Mouse (Mus musculus) urinary bladder, postnatal 4 days (tissue): Measurements from ENCODE around the gene Rabgap1l.

Source experiments
- DNase-seq, 2 experiments: peaks; one replicate each; pipeline ENCODE4 v3.0.0; 2021 to 2022; ENCODE audit warnings: low spot score in 2 of 2

Gene Rabgap1l

GRCm38 (mm10) chr1:160787926-160788325 is 5.1 kb downstream of the Rabgap1l start:
- no peak for DNase-seq

DNA sequence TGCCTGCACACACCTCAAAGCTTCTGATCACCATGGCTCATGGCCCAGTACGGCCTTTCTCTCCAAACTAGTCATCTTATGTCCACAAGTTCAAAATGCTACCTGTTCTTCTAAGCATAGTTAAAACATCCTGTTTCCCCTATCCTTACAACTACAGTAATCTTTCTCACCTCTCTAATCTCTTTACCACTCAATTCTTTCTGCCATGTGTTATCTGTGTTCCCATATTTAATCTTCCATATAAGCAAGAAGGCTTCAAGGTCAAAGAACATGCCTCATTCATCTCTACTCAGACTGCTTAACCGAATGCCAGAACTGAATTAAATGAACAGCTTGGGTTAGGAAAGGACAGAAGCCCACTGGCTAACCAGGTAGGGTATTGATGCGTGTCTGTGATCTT is 5.8 kb downstream of the Rabgap1l start:
- no peak for DNase-seq

DNA sequence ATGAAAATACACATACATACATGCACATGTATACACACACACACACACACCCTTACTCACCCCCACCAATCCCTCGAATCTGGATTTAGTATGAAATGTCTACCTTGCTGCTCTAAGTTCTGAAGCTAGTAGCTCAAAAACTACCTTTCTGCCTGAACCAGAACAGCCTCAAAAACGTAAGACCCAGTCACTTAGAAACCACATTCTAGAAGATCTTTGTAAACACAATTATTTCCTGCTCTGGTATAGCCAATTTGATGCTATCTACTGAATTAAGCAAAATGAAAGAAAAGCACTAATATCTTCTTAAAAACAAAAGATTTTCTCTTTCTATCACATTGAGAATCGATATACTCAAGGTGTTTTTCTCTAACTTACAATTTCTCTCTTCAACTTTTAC is 6.4 kb downstream of the Rabgap1l start:
- DNase-seq = no peak

DNA sequence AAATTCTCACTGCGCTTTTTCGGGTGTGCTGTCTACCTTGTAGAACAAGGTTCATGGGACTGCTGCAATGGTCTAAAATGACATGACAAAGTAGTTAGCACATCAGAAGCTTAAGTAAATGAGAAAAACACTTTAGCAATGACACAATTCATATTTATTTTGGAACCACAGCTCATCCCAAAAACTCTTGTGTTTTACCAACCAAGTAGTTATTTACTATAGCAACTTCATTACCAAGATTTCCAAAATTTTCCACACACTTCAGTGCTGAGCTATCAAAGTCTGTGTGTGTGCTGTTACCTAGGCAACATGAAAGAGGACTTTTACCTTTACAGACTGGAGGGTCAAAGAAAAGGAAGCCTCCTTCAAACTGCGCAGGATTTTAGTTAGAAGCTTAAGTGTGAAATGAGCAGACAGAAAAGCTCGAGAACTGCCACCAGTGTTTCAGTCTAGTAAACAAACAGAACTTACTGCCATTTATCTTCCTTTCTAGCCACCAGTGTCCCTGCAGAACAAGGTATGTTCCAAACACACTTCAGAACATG is 7.3 kb downstream of the Rabgap1l start:
- DNase-seq = no peak

DNA sequence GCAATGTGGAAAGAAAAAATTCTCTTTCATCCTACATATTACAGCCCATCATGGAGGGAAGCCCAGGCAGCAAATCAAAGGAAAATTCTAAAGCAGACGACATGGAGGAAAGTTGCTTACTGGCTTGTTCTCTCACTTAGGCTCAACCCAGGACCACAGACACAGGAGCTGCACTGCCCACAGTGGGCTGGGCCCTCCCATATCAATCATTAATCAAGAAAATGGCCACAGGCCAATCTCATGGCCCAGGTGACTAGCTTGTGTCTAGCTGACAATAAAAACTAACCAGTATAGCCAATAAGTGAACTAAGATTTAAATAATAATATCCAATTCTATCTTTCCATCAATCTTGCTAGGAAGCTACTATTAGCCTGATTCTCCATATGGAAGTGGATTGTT is 8.9 kb downstream of the Rabgap1l start:
- no peak for DNase-seq

DNA sequence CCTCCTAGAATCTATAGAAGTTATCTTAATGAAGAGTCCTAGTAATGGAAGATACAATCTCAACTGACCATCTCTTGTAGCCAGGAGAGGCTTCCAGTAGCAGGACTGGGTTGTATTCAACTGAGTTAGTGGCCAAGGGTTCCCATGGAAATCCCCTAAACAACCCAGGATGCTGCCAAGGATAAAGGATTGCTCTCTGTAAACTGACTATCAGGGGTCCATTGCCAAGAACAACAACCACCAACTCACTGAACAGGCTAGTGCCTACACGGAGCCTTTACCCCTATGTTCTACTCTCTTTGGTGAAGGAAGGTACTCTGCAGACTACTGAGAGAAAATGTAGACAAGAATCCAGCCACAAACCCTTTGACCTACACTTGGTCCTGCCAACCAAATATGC is 18.8 kb downstream of the Rabgap1l start:
- DNase-seq = no peak

DNA sequence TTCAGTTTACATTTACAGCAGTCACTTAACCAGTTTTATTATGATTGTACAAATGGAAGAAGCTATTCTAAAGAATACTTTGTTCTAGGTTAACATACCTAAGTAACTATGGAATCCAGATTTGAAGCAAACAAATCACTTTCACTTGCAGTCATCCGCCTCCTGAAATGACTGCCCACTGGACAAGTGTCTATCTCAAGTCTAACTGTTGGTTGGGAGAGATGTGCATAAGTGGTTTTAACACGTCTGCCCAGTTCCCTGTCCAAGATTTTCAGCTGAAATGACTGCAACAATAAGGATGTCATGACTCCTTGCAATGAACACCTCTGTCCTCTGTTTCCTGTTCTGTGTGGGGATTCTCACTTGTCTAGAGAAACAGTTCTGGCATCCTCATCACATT is 27.4 kb downstream of the Rabgap1l start:
- DNase-seq = no peak

DNA sequence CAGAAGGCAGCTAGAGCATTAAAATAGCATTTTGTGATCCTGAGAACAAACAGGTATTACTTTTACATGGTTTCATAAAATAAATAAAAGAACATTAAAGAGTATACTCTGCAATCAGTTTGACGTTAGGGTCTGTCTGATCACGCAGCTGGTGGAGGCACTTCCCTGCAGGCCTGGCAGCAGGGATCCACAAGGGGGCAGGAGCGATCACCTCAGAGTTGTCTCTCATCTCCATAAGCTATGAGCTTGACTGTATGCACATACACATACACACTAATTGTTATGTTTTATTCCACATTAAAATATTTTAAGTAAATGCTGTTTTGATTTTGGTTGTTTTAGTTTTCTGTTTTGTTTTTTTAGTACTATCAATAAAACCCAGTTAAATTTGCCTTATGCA is 34.8 kb downstream of the Rabgap1l start:
- no peak for DNase-seq

GRCm38 (mm10) chr1:160755359-160755758 is 37.7 kb downstream of the Rabgap1l start:
- no peak for DNase-seq

DNA sequence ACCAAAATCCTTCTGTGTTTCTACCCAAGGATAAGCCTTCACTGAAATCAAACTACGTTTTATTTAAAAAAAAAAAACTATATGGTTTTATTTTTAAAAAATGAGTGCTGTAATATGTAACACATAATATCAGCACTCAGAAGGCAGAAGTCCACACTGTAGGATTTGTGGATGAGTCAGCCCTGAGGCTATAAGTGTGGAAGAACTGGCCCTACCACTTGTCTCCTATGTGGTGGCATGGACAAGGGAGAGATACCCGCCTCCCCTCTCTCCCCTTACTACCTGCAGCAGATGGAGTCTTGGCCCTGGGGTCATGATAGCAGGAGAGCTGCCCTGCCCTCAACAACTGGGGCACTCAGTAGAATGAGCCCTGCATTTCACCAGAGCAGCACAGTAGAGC is 42.4 kb downstream of the Rabgap1l start:
- DNase-seq = no peak

DNA sequence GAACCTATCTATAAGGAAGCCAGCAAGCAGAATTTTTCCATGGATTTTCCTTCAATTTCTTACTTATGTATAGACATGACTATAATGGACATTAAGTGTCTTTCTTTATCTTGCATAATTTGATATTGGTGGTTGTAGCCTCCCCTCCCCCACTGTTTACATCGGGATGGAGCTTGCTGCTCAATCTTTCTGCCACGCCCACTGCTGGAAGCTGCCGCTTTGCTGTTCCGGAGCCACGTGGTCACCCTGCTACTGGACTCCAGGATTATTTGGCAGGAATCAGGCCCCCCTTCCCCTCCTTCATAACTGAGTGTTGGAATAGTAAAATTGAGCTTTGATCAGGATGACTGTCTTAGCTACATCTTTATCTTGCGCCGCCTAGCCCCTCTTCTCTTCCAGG is 46.2 kb downstream of the Rabgap1l start:
- no peak for DNase-seq

DNA sequence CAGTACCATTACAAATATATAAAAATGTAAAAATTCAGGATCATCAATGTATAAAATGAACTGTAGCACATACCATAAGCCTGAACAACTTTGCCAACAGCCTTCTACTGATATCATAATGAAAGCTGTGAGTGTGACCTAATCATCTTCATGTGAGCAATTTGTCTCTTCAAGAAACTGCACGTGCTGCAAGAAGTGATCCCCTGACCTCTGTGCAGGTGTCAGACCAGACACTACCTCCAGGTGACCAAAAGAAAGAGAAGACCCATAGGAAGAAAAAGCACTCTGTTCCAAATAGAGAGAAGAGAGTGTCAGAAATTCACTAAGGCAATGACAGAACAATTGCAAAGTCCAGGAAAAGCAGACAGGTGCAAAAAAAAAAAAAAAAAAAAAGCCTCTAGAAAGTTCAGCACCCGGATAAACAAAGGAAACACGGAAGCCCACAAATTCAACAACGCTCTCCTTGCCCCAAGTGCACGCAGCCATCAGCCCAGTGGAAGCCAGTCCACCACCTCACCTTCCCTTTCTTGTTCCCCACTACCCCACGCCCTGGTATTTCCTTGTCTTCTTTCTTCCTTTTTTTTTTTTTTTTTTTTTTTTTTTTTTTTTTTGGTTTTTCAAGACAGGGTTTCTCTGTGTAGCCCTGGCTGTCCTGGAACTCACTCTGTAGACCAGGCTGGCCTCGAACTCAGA is 47.6 kb downstream of the Rabgap1l start:
- no peak for DNase-seq

DNA sequence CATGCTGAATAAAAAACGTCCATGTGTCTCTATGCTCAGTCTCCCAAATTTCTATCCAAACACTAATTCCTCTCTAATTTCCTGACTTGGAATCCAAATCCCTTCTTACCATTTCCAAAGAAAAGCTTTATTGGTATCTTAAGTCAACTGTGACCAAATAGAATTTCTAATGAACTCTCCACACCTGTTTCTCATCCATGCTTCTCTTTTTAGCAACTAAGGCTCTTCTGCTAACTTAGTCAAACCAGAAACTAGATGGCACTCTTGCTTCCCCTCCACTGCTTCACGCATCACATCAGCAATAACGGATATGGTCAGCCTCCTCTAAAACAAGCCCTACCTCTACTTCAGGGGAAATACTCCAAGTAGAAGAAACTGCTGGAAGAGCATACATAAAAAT is 49.0 kb downstream of the Rabgap1l start:
- DNase-seq = no peak

- DNase-seq = peak in 1 of 2 experiments; percentile 64
Measured at GRCm38 (mm10) chr1:160743229-160743628, 49.8 kb downstream of the Rabgap1l start.

DNA sequence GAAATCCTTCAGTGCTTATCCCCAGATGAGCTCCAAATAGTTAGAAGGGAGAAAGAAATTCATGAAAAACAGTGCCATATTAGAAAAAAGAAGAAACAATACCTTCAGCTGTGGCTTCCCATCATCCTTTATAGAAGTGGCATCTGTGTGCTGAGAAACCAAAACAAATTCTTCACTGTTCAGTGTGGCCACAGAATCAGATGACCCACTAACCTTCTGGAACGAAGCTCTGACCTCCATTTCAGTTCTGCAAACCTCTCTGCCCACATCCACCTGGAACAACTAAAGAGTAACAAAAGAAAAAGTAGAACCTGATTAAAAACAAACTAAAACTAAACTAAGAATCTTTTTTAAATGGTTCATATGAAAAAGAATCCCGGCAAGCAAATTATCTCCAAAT is 52.4 kb downstream of the Rabgap1l start:
- no peak for DNase-seq

DNA sequence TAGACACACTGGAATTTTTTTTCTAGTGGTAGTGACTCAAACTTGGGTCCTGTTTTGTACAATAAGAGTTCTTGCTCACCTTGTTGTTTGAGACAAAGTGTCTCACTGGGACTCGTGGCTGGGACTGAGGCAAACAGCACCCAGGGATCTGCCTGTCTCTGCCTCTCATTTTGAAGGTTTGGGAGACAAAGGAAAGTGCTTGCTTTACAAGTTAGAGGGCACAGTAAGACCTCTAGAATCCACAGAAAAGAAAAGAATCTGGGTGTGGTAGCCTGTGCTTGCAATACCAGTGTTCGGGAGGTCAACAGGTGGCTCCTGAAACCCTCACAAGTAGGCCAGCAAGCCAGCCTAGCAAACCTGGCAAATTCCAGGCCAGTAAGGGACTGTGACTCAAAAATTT is 58.3 kb downstream of the Rabgap1l start:
- DNase-seq = no peak

GRCm38 (mm10) chr1:160729944-160730343 is 63.1 kb downstream of the Rabgap1l start:
- DNase-seq = no peak

DNA sequence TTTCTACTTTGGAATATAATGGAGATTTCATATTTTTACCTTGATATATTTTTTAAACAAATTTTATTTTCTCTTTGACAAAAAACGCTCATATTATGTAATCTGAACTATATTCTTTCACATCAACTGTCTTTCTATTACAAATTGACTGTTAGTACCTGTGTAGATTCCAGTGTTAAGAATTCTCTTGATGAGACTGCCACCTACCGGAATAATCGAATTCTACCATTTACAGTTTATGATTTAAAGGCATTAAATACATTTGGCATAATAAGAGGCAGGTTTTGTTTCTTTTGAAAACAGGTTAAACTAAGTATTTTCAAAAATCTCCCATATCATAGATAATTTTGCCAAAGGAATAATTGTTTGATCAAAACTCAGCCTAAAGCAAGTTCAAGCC is 75.3 kb downstream of the Rabgap1l start:
- DNase-seq = no peak

- no peak for DNase-seq
Measured at GRCm38 (mm10) chr1:160714685-160715084, 78.3 kb downstream of the Rabgap1l start.

- no peak for DNase-seq
Measured at GRCm38 (mm10) chr1:160713887-160714286, 79.1 kb downstream of the Rabgap1l start.

DNA sequence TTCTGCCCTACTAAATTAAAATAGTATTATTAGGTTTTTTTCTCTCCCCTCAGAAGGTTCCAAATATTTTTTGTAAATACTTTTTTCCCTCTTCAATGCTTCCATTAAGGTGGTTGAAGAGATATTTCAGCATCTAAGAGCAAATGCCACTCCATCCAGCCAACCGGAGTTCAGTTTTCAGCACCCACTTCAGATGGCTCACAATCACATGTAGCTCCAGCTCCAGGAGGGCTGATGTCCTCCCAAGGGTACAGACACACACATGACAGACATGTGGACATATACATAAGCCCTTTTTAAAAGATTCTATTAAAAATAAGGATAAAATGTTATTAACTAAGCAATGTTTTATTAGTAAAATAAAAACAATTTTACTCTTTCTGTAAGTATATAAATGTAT is 79.6 kb downstream of the Rabgap1l start:
- DNase-seq = no peak

GRCm38 (mm10) chr1:160710539-160710938 is 82.5 kb downstream of the Rabgap1l start:
- no peak for DNase-seq

DNA sequence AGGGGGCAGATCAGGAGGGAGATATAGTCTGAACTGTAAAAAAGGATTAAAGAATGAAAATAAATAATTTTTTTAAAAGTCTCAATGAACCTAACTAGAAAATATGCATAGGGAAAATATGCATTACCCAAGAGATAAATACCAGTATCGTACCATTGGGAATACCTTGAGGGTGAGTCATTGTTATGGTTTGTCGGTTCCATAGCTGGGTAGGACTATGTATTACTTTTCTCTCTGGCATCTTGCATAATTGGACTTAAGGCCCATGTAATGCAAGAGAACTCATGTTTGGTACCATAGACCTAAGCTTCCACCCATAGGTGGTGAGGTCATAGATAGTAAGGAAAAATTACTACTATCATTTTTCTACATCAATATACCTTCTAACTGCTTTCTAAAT is 88.4 kb downstream of the Rabgap1l start:
- DNase-seq = no peak

DNA sequence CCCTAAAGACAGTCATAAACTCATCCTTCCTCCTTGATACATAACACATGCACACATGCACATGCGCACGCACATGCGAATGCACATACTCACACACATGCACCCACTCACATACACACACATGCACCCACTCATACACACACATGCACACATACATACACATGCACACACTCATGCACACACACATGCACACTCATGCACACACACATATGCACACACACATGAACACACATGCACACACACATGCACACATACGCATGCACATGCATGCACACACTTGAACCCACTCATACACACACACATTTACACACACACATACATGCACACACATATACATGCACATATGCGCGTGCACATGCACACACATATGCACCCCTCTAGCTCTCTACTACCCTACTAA is 89.2 kb downstream of the Rabgap1l start:
- no peak for DNase-seq
